Mouse (Mus musculus) heart, adult 2 months (tissue): Measurements from ENCODE around the gene Pif1. TPM values are rescaled to one million over a fixed set of nuclear protein-coding genes. Genes with fewer than 3 reads are reported as not detected.

Experiments
- DNase-seq, 2 experiments: peaks; one replicate each; pipeline ENCODE4 v3.0.0; 2021
- H3K27ac ChIP-seq: fragments of 200-600 bp; 2 replicates; pipeline ENCODE4 v1.8.1; 2022
- H3K27me3 ChIP-seq: fragments of 200-500 bp; 2 replicates; pipeline ENCODE4 v1.6.1; 2012; ENCODE audit warnings: mild to moderate bottlenecking, low read length, inconsistent platforms, mixed read lengths; ENCODE audit not compliant: control insufficient read depth, insufficient read depth
- H3K36me3 ChIP-seq: fragments of 200-500 bp; 2 replicates; pipeline ENCODE4 v1.6.1; 2012; ENCODE audit warnings: low read length, inconsistent platforms; ENCODE audit not compliant: control insufficient read depth, insufficient read depth
- H3K4me1 ChIP-seq: fragments of 200-500 bp; 2 replicates; pipeline ENCODE4 v1.6.1; 2011; ENCODE audit warnings: low read length; ENCODE audit not compliant: control insufficient read depth, insufficient read depth
- H3K4me3 ChIP-seq: fragments of 200-600 bp; 2 replicates; pipeline ENCODE4 v1.8.1; 2022
- H3K79me2 ChIP-seq: fragments of 200-500 bp; replicated peaks from 2 replicates; pipeline ENCODE4 v1.6.1; 2012; ENCODE audit warnings: mild to moderate bottlenecking, inconsistent platforms, low read length, moderate library complexity, mixed read lengths; ENCODE audit not compliant: control insufficient read depth, insufficient read depth
- H3K9ac ChIP-seq: fragments of 200-500 bp; 2 replicates; pipeline ENCODE4 v1.6.1; 2012; ENCODE audit warnings: low read depth, mild to moderate bottlenecking, control low read depth, inconsistent platforms, low read length, mixed read lengths
- CTCF ChIP-seq: fragments of 200-600 bp; IDR thresholded peaks from 2 replicates; pipeline ENCODE4 v1.8.1; 2022; ENCODE audit warnings: antibody characterized with exemption, mild to moderate bottlenecking, moderate library complexity
- EP300 ChIP-seq: fragments of 200-500 bp; IDR thresholded peaks from 2 replicates; pipeline ENCODE4 v1.6.1; 2011; ENCODE audit warnings: low read depth, low read length, control low read depth; ENCODE audit not compliant: insufficient read depth
- POLR2A ChIP-seq: fragments of 200-500 bp; IDR thresholded peaks from 2 replicates; pipeline ENCODE4 v1.6.1; 2011; ENCODE audit warnings: mild to moderate bottlenecking, low read depth, low read length, control low read depth; ENCODE audit not compliant: insufficient read depth
- WGBS: fragments of 180-500 bp; shearing (Covaris S2); methylation state at CpG from one replicate; pipeline ENCODE4 v1.1.7; 2018; 5-methylcytosine and 5-hydroxymethylcytosine counted together
- intact Hi-C: fragments of 180-260 bp; cut with DNase I; formaldehyde crosslinking; loops from one replicate; pipeline ENCODE4 v1.15.1; 2025
- polyA plus RNA-seq: library from polyadenylated mRNA; depleted of rRNA; stranded (reverse); fragments of >200 nt; gene quantifications from 2 replicates; pipeline ENCODE4 v1.2.3, GENCODE M21; 2012
- total RNA-seq, 2 experiments: library from RNA; stranded (reverse); gene quantifications; 2 replicates each; pipeline ENCODE4 v1.2.3; 2021

Pif1 gene
- total and polyA plus RNA-seq, 3 experiments, result 0.23 TPM; not detected in 2

GRCm38 (mm10) chr9:65555621-65556020 lies 31.3 kb upstream of the Pif1 start:
- Histone ChIP-seq H3K79me2 (no peaks in the 10 kb centered on the region), H3K4me1 (peaks cover 15% of the 10 kb centered on the region), H3K4me3 (no peak overlapping the region), H3K9ac (no peak overlapping the region), H3K27ac (no peak overlapping the region; the same call in 1 of the 2 replicates), H3K36me3 (no peaks in the 10 kb centered on the region; the same call in 1 of the 2 replicates), H3K27me3 (no peaks in the 10 kb centered on the region)
- intact Hi-C loops, result no loop called here
- no peak for TF ChIP-seq CTCF
- TF ChIP-seq POLR2A, result no peak
- no peak for TF ChIP-seq EP300
- no peak for DNase-seq
- 63% methylated on average over 4 of the region's 4 CpGs for WGBS

DNA sequence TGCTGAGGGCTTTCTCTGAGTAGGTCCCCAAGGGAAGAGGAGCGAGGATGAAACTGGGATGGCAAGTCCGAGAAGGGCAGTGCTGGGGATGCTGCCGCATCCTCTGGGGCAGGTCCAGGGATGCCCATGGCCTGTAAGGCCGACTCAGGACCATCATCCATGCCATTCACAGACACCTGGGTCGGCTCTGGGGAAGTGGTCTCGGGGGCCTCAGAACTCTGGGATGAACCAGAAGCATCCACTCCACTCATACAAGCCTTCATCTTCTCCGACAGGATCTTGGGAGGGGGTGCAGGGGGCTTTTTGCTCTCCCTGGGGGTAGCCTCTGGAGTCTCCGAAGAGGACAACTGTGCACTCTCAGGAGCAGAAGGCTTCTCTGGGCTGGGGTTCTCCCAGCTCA lies 30.6 kb upstream of the Pif1 start:
- TF ChIP-seq POLR2A (no peak), CTCF (no peak)
- no peak overlapping the region for H3K4me3 ChIP-seq
- H3K79me2 ChIP-seq, result no peaks in the 10 kb centered on the region
- H3K27me3 ChIP-seq, result no peaks in the 10 kb centered on the region
- intact Hi-C loops, result no loop called here
- WGBS, result 95% methylated on average over 8 of the region's 8 CpGs
- no peak for DNase-seq
- H3K27ac ChIP-seq, result no peak overlapping the region
- no peaks in the 10 kb centered on the region; the same call in 1 of the 2 replicates for H3K36me3 ChIP-seq
- peaks cover 14% of the 10 kb centered on the region for H3K4me1 ChIP-seq
- H3K9ac ChIP-seq, result no peak overlapping the region

GRCm38 (mm10) chr9:65556979-65557378 lies 30.0 kb upstream of the Pif1 start:
- H3K4me3 ChIP-seq, result no peak overlapping the region
- WGBS, result 93% methylated on average over 5 of the region's 5 CpGs
- no peak for DNase-seq
- no peaks in the 10 kb centered on the region for H3K79me2 ChIP-seq
- no peak overlapping the region for H3K9ac ChIP-seq
- peaks cover 3% of the 10 kb centered on the region; the same call in 1 of the 2 replicates for H3K36me3 ChIP-seq
- H3K27me3 ChIP-seq, result no peaks in the 10 kb centered on the region
- peaks cover 16% of the 10 kb centered on the region for H3K4me1 ChIP-seq
- no peak for TF ChIP-seq POLR2A
- no peak for TF ChIP-seq CTCF
- TF ChIP-seq EP300, result no peak
- H3K27ac ChIP-seq, result no peak overlapping the region
- intact Hi-C loops, result no loop called here

GRCm38 (mm10) chr9:65558806-65559205 lies 28.2 kb upstream of the Pif1 start:
- WGBS, result 96% methylated on average over 6 of the region's 6 CpGs

GRCm38 (mm10) chr9:65561016-65561415 lies 25.9 kb upstream of the Pif1 start:
- no peaks in the 10 kb centered on the region for H3K27me3 ChIP-seq
- TF ChIP-seq CTCF (no peak), POLR2A (no peak), EP300 (peak; percentile 87; the same call in 1 of the 2 replicates)
- intact Hi-C loops, result no loop called here
- H3K27ac ChIP-seq, result peak overlapping the region; percentile 71
- 62% methylated on average over 4 of the region's 4 CpGs for WGBS
- DNase-seq, result peak in 1 of 2 experiments; percentile 73
- peaks cover 3% of the 10 kb centered on the region for H3K36me3 ChIP-seq
- H3K79me2 ChIP-seq, result no peaks in the 10 kb centered on the region
- H3K9ac ChIP-seq, result no peak overlapping the region
- peaks cover 19% of the 10 kb centered on the region for H3K4me1 ChIP-seq
- no peak overlapping the region for H3K4me3 ChIP-seq

More at GRCm38 (mm10) chr9:65558806-65559205, 28.2 kb upstream of the Pif1 start:
- Histone ChIP-seq H3K79me2 (no peaks in the 10 kb centered on the region), H3K27ac (no peak overlapping the region), H3K27me3 (no peaks in the 10 kb centered on the region), H3K36me3 (peaks cover 3% of the 10 kb centered on the region; the same call in 1 of the 2 replicates), H3K9ac (no peak overlapping the region), H3K4me3 (no peak overlapping the region), H3K4me1 (peaks cover 16% of the 10 kb centered on the region)
- intact Hi-C loops, result no loop called here
- TF ChIP-seq EP300, result no peak
- no peak for TF ChIP-seq CTCF
- no peak for TF ChIP-seq POLR2A
- no peak for DNase-seq

- H3K36me3 ChIP-seq, result peaks cover 3% of the 10 kb centered on the region
- H3K27ac ChIP-seq, result peak overlapping the region; percentile 71
- no peak overlapping the region for H3K4me3 ChIP-seq
- H3K79me2 ChIP-seq, result no peaks in the 10 kb centered on the region
- peaks cover 19% of the 10 kb centered on the region for H3K4me1 ChIP-seq
- WGBS, result 35% methylated on average over 4 of the region's 4 CpGs
- intact Hi-C loops, result no loop called here
- no peaks in the 10 kb centered on the region for H3K27me3 ChIP-seq
- no peak overlapping the region for H3K9ac ChIP-seq
- peak; percentile 74 to 84 for DNase-seq
- TF ChIP-seq CTCF (no peak), POLR2A (no peak), EP300 (0 out of 2 replicates have a peak, but pooled peaks have one; percentile 38)
Measured at GRCm38 (mm10) chr9:65562081-65562506, 24.9 kb upstream of the Pif1 start.

- H3K27ac ChIP-seq, result peak overlapping the region; percentile 71
- intact Hi-C loops, result no loop called here
- 84% methylated on average over 5 of the region's 5 CpGs for WGBS
- H3K36me3 ChIP-seq, result peaks cover 3% of the 10 kb centered on the region
- H3K79me2 ChIP-seq, result no peaks in the 10 kb centered on the region
- H3K27me3 ChIP-seq, result no peaks in the 10 kb centered on the region
- H3K4me3 ChIP-seq, result no peak overlapping the region
- peaks cover 19% of the 10 kb centered on the region for H3K4me1 ChIP-seq
- no peak for TF ChIP-seq POLR2A
- TF ChIP-seq CTCF, result no peak
- no peak for TF ChIP-seq EP300
- no peak for DNase-seq
- no peak overlapping the region for H3K9ac ChIP-seq
Measured at GRCm38 (mm10) chr9:65563073-65563472, 23.9 kb upstream of the Pif1 start.
